Mouse (Mus musculus) forebrain, embryonic 15.5 days (tissue): ENCODE measurements around the gene Hivep2. TPM values are rescaled to one million over a fixed set of nuclear protein-coding genes. Genes with fewer than 3 reads are reported as not detected.

Experiments
- ATAC-seq: fragments of 200-750 bp; cut with Nextera tagmentation; replicated peaks from 2 replicates; pipeline ENCODE4 v1.8.0; 2017; ENCODE audit warnings: mild to moderate bottlenecking, moderate TSS enrichment, moderate library complexity
- H3K27ac ChIP-seq: fragments of 300-500 bp; sonication (generic); replicated peaks from 2 replicates; pipeline ENCODE4 v1.5.1; 2015; ENCODE audit warnings: mild to moderate bottlenecking, inconsistent platforms
- H3K27me3 ChIP-seq: fragments of 300-500 bp; sonication (generic); 2 replicates; pipeline ENCODE4 v1.6.1; 2015; ENCODE audit warnings: inconsistent platforms
- H3K36me3 ChIP-seq: fragments of 300-500 bp; sonication (generic); 2 replicates; pipeline ENCODE4 v1.6.1; 2015; ENCODE audit warnings: mild to moderate bottlenecking, inconsistent platforms
- H3K4me1 ChIP-seq: fragments of 300-500 bp; sonication (generic); 2 replicates; pipeline ENCODE4 v1.6.1; 2015; ENCODE audit warnings: inconsistent platforms
- H3K4me2 ChIP-seq: fragments of 300-500 bp; sonication (generic); replicated peaks from 2 replicates; pipeline ENCODE4 v1.6.1; 2015; ENCODE audit warnings: mild to moderate bottlenecking, inconsistent platforms
- H3K4me3 ChIP-seq: fragments of 300-500 bp; sonication (generic); 2 replicates; pipeline ENCODE4 v1.5.1; 2015; ENCODE audit warnings: mild to moderate bottlenecking, inconsistent platforms
- H3K9ac ChIP-seq: fragments of 300-500 bp; sonication (generic); replicated peaks from 2 replicates; pipeline ENCODE4 v1.6.1; 2015; ENCODE audit warnings: mild to moderate bottlenecking, inconsistent platforms
- H3K9me3 ChIP-seq: fragments of 300-500 bp; sonication (generic); 2 replicates; pipeline ENCODE4 v1.6.1; 2016; ENCODE audit warnings: inconsistent platforms
- WGBS: fragments of 180-500 bp; shearing (Covaris S2); methylation state at CpG from one replicate; pipeline ENCODE4 v1.1.7; 2015; ENCODE audit warnings: mixed read lengths; 5-methylcytosine and 5-hydroxymethylcytosine counted together
- polyA plus RNA-seq: library from polyadenylated mRNA; unstranded; fragments of >200 nt; fragmentation: Nextera tagmentation; extraction: Ambion mirVana; gene quantifications from 2 replicates; pipeline ENCODE4 v1.2.1, GENCODE M21; 2015

The Hivep2 gene
- polyA plus RNA-seq, 1 experiment from 2014 or later: 27.1 TPM

- H3K27ac ChIP-seq: no peak overlapping the region
- no peaks in the 10 kb centered on the region for H3K27me3 ChIP-seq
- 43% methylated on average over 4 of the region's 4 CpGs for WGBS
- no peak overlapping the region for H3K9ac ChIP-seq
- peak; percentile 60 for ATAC-seq
- no peaks in the 10 kb centered on the region for H3K9me3 ChIP-seq
- H3K4me1 ChIP-seq: peaks cover 8% of the 10 kb centered on the region; the same call in 1 of the 2 replicates
- H3K4me2 ChIP-seq: no peak overlapping the region
- H3K4me3 ChIP-seq: no peak overlapping the region
- no peaks in the 10 kb centered on the region for H3K36me3 ChIP-seq
Observed at GRCm38 (mm10) chr10:14004769-14005517, 39.1 kb downstream of the Hivep2 start.

- Histone ChIP-seq H3K9me3 (no peaks in the 10 kb centered on the region), H3K27me3 (no peaks in the 10 kb centered on the region), H3K4me1 (peaks cover 7% of the 10 kb centered on the region; the same call in 1 of the 2 replicates), H3K27ac (no peak overlapping the region), H3K9ac (no peak overlapping the region), H3K4me3 (no peak overlapping the region), H3K4me2 (no peak overlapping the region), H3K36me3 (no peaks in the 10 kb centered on the region)
- ATAC-seq: no peak
- WGBS: 89% methylated on average over 2 of the region's 2 CpGs
Observed at GRCm38 (mm10) chr10:14009721-14010120, 43.8 kb downstream of the Hivep2 start.

GRCm38 (mm10) chr10:14016287-14016970 is 50.6 kb downstream of the Hivep2 start:
- no peak overlapping the region for H3K27ac ChIP-seq
- H3K4me2 ChIP-seq: no peak overlapping the region
- no peak for ATAC-seq
- 53% methylated on average over 13 of the region's 13 CpGs for WGBS
- no peaks in the 10 kb centered on the region for H3K9me3 ChIP-seq
- no peaks in the 10 kb centered on the region for H3K27me3 ChIP-seq
- no peaks in the 10 kb centered on the region for H3K36me3 ChIP-seq
- no peak overlapping the region for H3K4me3 ChIP-seq
- peaks cover 21% of the 10 kb centered on the region for H3K4me1 ChIP-seq
- H3K9ac ChIP-seq: no peak overlapping the region

GRCm38 (mm10) chr10:14017338-14017737 is 51.5 kb downstream of the Hivep2 start:
- 65% methylated on average over 2 of the region's 2 CpGs for WGBS
- ATAC-seq: no peak
- no peaks in the 10 kb centered on the region for H3K9me3 ChIP-seq
- H3K36me3 ChIP-seq: no peaks in the 10 kb centered on the region
- no peak overlapping the region for H3K4me2 ChIP-seq
- H3K4me1 ChIP-seq: peaks cover 21% of the 10 kb centered on the region
- no peak overlapping the region for H3K4me3 ChIP-seq
- no peak overlapping the region for H3K9ac ChIP-seq
- no peak overlapping the region for H3K27ac ChIP-seq
- no peaks in the 10 kb centered on the region for H3K27me3 ChIP-seq

DNA sequence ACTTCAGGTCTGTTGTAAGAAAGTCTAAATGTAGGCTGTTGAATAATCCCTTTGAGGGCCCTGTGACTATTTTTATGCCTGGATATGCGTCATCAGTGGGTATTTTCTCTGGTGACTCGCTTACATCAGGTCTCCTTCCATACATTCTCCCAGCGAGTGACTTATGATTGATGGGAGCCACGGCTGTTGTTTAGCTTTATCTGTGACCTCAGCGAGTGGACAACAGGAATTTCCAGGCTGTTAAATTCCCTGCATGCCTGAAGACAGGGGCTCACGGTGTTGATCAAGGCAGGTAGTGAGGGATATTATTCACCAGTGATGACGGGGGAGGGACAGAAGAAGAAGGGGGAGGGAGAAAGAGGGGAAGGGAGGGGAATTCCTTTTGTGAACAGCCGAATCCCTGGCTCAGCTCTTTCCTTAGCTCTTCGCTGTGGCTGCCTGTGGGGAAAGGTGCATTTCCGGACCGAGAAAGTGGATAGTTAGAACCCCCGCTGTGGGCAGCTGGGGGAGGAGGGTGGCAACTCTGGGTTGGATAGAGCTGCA is 52.0 kb downstream of the Hivep2 start:
- H3K9ac ChIP-seq: 0 out of 2 replicates have a peak overlapping the region, but pooled peaks have one; percentile 10
- H3K4me1 ChIP-seq: peaks cover 21% of the 10 kb centered on the region
- no peaks in the 10 kb centered on the region for H3K27me3 ChIP-seq
- ATAC-seq: peak; percentile 66
- H3K4me3 ChIP-seq: peak overlapping the region; percentile 29
- whole genome bisulfite sequencing: 5% methylated on average over 12 of the region's 12 CpGs
- peak overlapping the region; percentile 30 for H3K4me2 ChIP-seq
- H3K36me3 ChIP-seq: no peaks in the 10 kb centered on the region
- no peaks in the 10 kb centered on the region for H3K9me3 ChIP-seq
- peak overlapping the region; percentile 11; the same call in 1 of the 2 replicates for H3K27ac ChIP-seq

- Histone ChIP-seq H3K36me3 (no peaks in the 10 kb centered on the region), H3K27ac (no peak overlapping the region), H3K9me3 (no peaks in the 10 kb centered on the region), H3K9ac (no peak overlapping the region), H3K4me1 (peaks cover 21% of the 10 kb centered on the region), H3K27me3 (no peaks in the 10 kb centered on the region), H3K4me3 (no peak overlapping the region), H3K4me2 (no peak overlapping the region)
- 40% methylated on average over 7 of the region's 7 CpGs for WGBS
- no peak for ATAC-seq
Observed at GRCm38 (mm10) chr10:14018672-14019071, 52.8 kb downstream of the Hivep2 start.

- Histone ChIP-seq H3K9ac (no peak overlapping the region), H3K4me1 (peaks cover 21% of the 10 kb centered on the region), H3K27ac (no peak overlapping the region), H3K27me3 (no peaks in the 10 kb centered on the region), H3K36me3 (no peaks in the 10 kb centered on the region), H3K4me2 (no peak overlapping the region), H3K4me3 (no peak overlapping the region), H3K9me3 (no peaks in the 10 kb centered on the region)
- no peak for ATAC-seq
- 55% methylated on average over 3 of the region's 3 CpGs for WGBS
Observed at GRCm38 (mm10) chr10:14019198-14019597, 53.3 kb downstream of the Hivep2 start.

GRCm38 (mm10) chr10:14020253-14020652 is 54.4 kb downstream of the Hivep2 start:
- Histone ChIP-seq H3K4me3 (no peak overlapping the region), H3K4me1 (peaks cover 21% of the 10 kb centered on the region), H3K36me3 (no peaks in the 10 kb centered on the region), H3K27ac (no peak overlapping the region), H3K27me3 (no peaks in the 10 kb centered on the region), H3K9me3 (no peaks in the 10 kb centered on the region), H3K4me2 (no peak overlapping the region), H3K9ac (no peak overlapping the region)
- 53% methylated on average over 7 of the region's 7 CpGs for WGBS
- ATAC-seq: no peak

GRCm38 (mm10) chr10:14024971-14025370 is 59.1 kb downstream of the Hivep2 start:
- H3K9ac ChIP-seq: no peak overlapping the region
- no peaks in the 10 kb centered on the region for H3K36me3 ChIP-seq
- no peak overlapping the region for H3K4me3 ChIP-seq
- H3K27ac ChIP-seq: no peak overlapping the region
- H3K4me2 ChIP-seq: no peak overlapping the region
- 91% methylated on average over 7 of the region's 7 CpGs for WGBS
- H3K9me3 ChIP-seq: no peaks in the 10 kb centered on the region
- H3K27me3 ChIP-seq: no peaks in the 10 kb centered on the region
- ATAC-seq: no peak
- 0 out of 2 replicates have a peak, but pooled peaks cover 2% of the 10 kb centered on the region for H3K4me1 ChIP-seq

GRCm38 (mm10) chr10:14027751-14028150 is 61.9 kb downstream of the Hivep2 start:
- WGBS: 89% methylated on average over 1 of the region's 1 CpGs

DNA sequence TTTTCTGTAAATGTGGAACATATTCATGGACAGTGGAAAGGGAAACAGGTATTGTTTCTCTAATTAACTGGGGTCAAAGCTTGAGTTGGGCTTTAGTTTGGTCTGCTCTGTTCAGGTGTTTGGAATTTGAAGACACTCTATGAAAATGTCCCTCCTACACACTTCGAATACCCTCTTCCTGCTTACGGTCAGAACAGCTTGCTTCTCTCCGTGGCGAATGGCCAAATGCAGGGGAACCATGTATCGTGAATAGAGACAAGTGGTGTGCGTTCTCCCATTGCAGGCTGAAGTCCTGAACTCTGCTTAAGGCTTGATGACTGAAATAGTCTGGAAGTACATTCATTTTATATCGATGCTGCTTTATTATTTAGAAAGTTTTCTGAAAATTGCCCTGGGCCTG is 63.1 kb downstream of the Hivep2 start:
- Histone ChIP-seq H3K36me3 (no peaks in the 10 kb centered on the region), H3K27me3 (no peaks in the 10 kb centered on the region), H3K4me3 (no peak overlapping the region), H3K4me2 (no peak overlapping the region), H3K9ac (no peak overlapping the region), H3K9me3 (no peaks in the 10 kb centered on the region), H3K4me1 (no peaks in the 10 kb centered on the region), H3K27ac (no peak overlapping the region)
- no peak for ATAC-seq
- 81% methylated on average over 7 of the region's 7 CpGs for WGBS

More at GRCm38 (mm10) chr10:14027751-14028150, 61.9 kb downstream of the Hivep2 start:
- Histone ChIP-seq H3K4me3 (no peak overlapping the region), H3K9ac (no peak overlapping the region), H3K9me3 (no peaks in the 10 kb centered on the region), H3K36me3 (no peaks in the 10 kb centered on the region), H3K4me1 (no peaks in the 10 kb centered on the region), H3K27me3 (no peaks in the 10 kb centered on the region), H3K4me2 (no peak overlapping the region), H3K27ac (no peak overlapping the region)
- ATAC-seq: no peak

GRCm38 (mm10) chr10:14030458-14031035 is 64.7 kb downstream of the Hivep2 start:
- no peak overlapping the region for H3K4me3 ChIP-seq
- no peak overlapping the region for H3K9ac ChIP-seq
- H3K27me3 ChIP-seq: no peaks in the 10 kb centered on the region
- no peak overlapping the region for H3K27ac ChIP-seq
- H3K4me1 ChIP-seq: no peaks in the 10 kb centered on the region
- no peak for ATAC-seq
- H3K36me3 ChIP-seq: no peaks in the 10 kb centered on the region
- H3K4me2 ChIP-seq: no peak overlapping the region
- WGBS: 84% methylated on average over 14 of the region's 14 CpGs
- no peaks in the 10 kb centered on the region for H3K9me3 ChIP-seq
